Mouse (Mus musculus) midbrain, embryonic 11.5 days (tissue): ENCODE data around the gene Sort1. TPM values are rescaled to one million over a fixed set of nuclear protein-coding genes. Genes with fewer than 3 reads are reported as not detected.
A peak's percentile ranks its signal among the peaks of the same experiment; 100 is the strongest.

Source experiments
- ATAC-seq: fragments of 200-750 bp; cut with Nextera tagmentation; 2 replicates; pipeline ENCODE4 v1.8.0; 2017; ENCODE audit warnings: moderate TSS enrichment, moderate library complexity; ENCODE audit not compliant: low FRiP score
- DNase-seq: peaks from one replicate; pipeline ENCODE4 v3.0.0; 2015; ENCODE audit warnings: low spot score; ENCODE audit errors: missing footprints
- H3K27ac ChIP-seq: fragments of 300-500 bp; sonication (generic); 2 replicates; pipeline ENCODE4 v1.5.1; 2014; ENCODE audit warnings: low read depth, low read length
- H3K27me3 ChIP-seq: fragments of 300-500 bp; sonication (generic); 2 replicates; pipeline ENCODE4 v1.6.1; 2014; ENCODE audit warnings: mild to moderate bottlenecking, low read length, moderate library complexity, mixed read lengths; ENCODE audit not compliant: control insufficient read depth, insufficient read depth
- H3K36me3 ChIP-seq: fragments of 300-500 bp; sonication (generic); 2 replicates; pipeline ENCODE4 v1.6.1; 2014; ENCODE audit warnings: mild to moderate bottlenecking, low read length, moderate library complexity, mixed read lengths; ENCODE audit not compliant: control insufficient read depth, insufficient read depth
- H3K4me1 ChIP-seq: fragments of 300-500 bp; sonication (generic); 2 replicates; pipeline ENCODE4 v1.6.1; 2014; ENCODE audit warnings: low read length; ENCODE audit not compliant: control insufficient read depth, insufficient read depth
- H3K4me2 ChIP-seq: fragments of 300-500 bp; sonication (generic); 2 replicates; pipeline ENCODE4 v1.6.1; 2014; ENCODE audit warnings: mild to moderate bottlenecking, moderate library complexity
- H3K4me3 ChIP-seq: fragments of 300-500 bp; sonication (generic); 2 replicates; pipeline ENCODE4 v1.5.1; 2014; ENCODE audit warnings: low read depth, low read length
- H3K9ac ChIP-seq: fragments of 300-500 bp; sonication (generic); 2 replicates; pipeline ENCODE4 v1.6.1; 2014; ENCODE audit warnings: low read length
- H3K9me3 ChIP-seq: fragments of 300-500 bp; sonication (generic); 2 replicates; pipeline ENCODE4 v1.6.1; 2016; ENCODE audit warnings: low read length; ENCODE audit not compliant: control insufficient read depth
- WGBS: fragments of 180-500 bp; shearing (Covaris S2); extraction: QIAGEN DNeasy Blood & Tissue Kit; methylation state at CpG from one replicate; pipeline ENCODE4 v1.1.7; 2014; 5-methylcytosine and 5-hydroxymethylcytosine counted together
- polyA plus RNA-seq: library from polyadenylated mRNA; unstranded; fragments of >200 nt; fragmentation: Nextera tagmentation; extraction: Ambion mirVana; gene quantifications from 2 replicates; pipeline ENCODE4 v1.2.1, GENCODE M21; 2014

Gene Sort1
- polyA plus RNA-seq, 1 experiment from 2014 or later = 27.0 TPM

DNA sequence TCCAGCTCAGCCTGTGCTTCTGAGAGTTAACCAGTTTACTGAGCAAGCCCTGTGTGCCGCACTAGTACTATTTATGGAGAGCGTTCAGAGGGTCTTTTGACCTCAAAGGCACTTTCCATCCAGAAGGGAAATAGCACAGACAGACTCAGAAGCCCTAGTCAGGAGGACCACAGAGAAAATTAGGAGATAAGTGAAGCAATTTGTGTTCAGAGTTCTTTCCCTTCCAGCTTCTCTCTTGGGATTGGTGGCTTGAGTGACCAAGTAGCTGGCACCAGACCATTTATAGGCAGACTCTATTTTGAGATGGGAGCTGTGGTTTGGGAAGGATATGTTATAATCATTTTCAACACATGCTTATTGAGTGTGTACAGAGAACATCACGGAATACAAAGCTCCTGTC lies 22.5 kb downstream of the Sort1 start:
- Histone ChIP-seq H3K4me2 (no peak overlapping the region), H3K4me1 (peaks cover 6% of the 10 kb centered on the region), H3K36me3 (no peaks in the 10 kb centered on the region), H3K9me3 (no peaks in the 10 kb centered on the region), H3K27me3 (no peaks in the 10 kb centered on the region), H3K9ac (peak overlapping the region; percentile 5; the same call in 1 of the 2 replicates), H3K4me3 (no peak overlapping the region), H3K27ac (no peak overlapping the region)
- ATAC-seq = no peak
- no peak for DNase-seq
- WGBS = 87% methylated on average over 3 of the region's 3 CpGs

DNA sequence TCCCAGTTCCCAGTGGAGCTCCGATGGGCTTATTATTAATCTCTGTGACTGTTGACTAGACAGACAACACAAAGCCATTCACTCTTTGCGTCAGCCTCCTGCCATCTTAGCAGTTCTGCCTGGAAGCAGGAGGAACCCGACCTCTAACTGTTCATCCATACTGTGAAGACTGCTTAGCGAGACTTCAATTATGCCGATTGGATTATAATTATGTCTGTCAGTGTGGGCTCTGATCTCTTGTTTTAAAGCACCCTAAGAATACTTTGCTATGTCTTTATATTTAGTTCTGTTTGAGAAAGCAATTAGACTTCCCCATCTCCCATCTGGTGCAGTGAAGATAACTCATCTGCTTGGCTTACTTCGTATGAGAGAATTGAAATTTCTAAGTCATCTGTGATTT lies 23.6 kb downstream of the Sort1 start:
- no peak overlapping the region for H3K27ac ChIP-seq
- peak; percentile 21 for DNase-seq
- H3K4me2 ChIP-seq = no peak overlapping the region
- H3K36me3 ChIP-seq = no peaks in the 10 kb centered on the region
- H3K4me1 ChIP-seq = peaks cover 6% of the 10 kb centered on the region
- no peak overlapping the region for H3K9ac ChIP-seq
- no peak overlapping the region for H3K4me3 ChIP-seq
- WGBS = 69% methylated on average over 6 of the region's 6 CpGs
- H3K9me3 ChIP-seq = no peaks in the 10 kb centered on the region
- H3K27me3 ChIP-seq = no peaks in the 10 kb centered on the region
- ATAC-seq = no peak

DNA sequence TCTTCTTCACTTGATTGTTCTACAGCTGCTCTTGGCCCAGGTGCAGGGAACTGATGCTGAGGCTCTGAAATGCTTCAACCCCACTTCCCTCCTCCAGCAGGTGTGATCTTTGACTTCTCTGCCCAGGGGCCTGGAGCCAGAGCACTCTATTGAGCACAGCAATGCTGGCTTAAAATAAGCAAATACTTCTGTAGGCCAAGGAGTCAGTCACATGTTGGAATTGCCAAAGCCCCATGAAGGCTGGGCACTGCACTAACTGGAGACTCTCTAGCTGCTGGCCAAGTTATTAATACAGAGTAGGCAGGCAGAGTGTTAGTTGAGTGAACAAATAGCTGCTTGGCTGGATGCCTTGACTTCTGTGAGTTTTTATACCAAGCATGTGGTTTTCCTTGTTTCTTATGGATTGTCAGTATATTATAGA lies 27.0 kb downstream of the Sort1 start:
- no peak overlapping the region for H3K4me3 ChIP-seq
- no peak for ATAC-seq
- no peaks in the 10 kb centered on the region for H3K9me3 ChIP-seq
- H3K9ac ChIP-seq = no peak overlapping the region
- peaks cover 3% of the 10 kb centered on the region for H3K4me1 ChIP-seq
- H3K27ac ChIP-seq = no peak overlapping the region
- no peak overlapping the region for H3K4me2 ChIP-seq
- no peak for DNase-seq
- no peaks in the 10 kb centered on the region for H3K36me3 ChIP-seq
- no peaks in the 10 kb centered on the region for H3K27me3 ChIP-seq

DNA sequence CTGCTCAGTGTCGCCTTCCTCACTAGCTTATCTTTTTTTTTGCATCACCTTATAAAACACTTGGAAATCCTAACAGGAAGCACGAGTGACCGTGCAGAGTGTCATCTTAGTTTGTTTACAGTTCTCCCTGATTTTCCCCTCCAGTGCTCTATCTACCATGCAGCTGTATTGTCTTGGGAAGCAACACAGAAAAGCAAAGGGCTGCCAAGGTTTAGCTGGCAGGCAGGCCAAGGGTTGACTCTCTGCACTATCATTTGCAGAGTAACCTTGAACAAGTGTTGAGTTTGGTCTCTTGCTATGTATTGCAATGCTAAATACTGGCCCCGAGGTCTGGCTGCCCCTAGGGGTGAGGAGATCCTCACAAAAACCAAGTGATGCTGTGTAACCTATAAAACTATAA lies 27.8 kb downstream of the Sort1 start:
- Histone ChIP-seq H3K9me3 (no peaks in the 10 kb centered on the region), H3K9ac (no peak overlapping the region), H3K4me3 (no peak overlapping the region), H3K4me1 (no peaks in the 10 kb centered on the region; the same call in 1 of the 2 replicates), H3K27me3 (no peaks in the 10 kb centered on the region), H3K27ac (no peak overlapping the region), H3K36me3 (no peaks in the 10 kb centered on the region), H3K4me2 (no peak overlapping the region)
- ATAC-seq (no peak), DNase-seq (no peak)
- WGBS = 86% methylated on average over 4 of the region's 4 CpGs

DNA sequence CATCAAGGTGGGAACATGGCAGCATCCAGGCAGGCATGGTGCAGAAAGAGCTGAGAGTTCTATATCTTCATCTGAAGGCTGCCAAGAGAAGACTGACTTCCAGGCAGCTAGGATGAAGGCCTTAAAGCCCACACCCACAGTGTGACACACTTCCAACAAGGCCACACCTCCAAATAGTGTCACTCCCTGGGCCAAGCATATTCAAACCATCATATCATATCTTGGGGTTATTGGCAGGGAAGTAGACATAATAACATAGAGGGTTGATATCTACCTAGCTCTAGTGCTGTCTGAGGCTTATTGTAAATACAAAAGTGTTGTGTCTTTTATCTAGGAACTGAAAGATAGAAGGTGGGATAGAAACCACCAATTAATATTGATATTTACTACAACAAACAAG lies 28.5 kb downstream of the Sort1 start:
- Histone ChIP-seq H3K9ac (no peak overlapping the region), H3K9me3 (no peaks in the 10 kb centered on the region), H3K36me3 (no peaks in the 10 kb centered on the region), H3K27ac (no peak overlapping the region), H3K4me1 (no peaks in the 10 kb centered on the region; the same call in 1 of the 2 replicates), H3K4me3 (no peak overlapping the region), H3K27me3 (no peaks in the 10 kb centered on the region), H3K4me2 (no peak overlapping the region)
- DNase-seq = no peak
- ATAC-seq = no peak

DNA sequence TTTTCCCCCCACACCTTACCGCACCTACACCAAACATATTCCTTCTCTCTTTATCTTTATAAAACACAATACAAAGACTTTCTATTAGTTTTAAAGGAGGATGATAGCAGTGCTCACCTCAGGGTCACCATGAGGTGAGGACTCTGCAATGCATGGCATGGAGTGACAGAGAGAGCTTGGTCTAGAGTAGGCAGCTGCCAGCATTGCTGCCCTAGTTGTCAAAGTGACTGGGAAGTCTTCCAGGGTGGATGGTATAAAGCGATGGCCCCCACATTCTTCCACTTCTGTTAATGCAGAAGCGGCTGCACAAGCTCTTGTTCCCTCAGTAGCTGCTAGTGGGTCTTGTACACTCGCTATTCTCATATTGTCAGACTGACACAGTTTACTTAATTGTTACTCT lies 29.3 kb downstream of the Sort1 start:
- Histone ChIP-seq H3K4me1 (no peaks in the 10 kb centered on the region), H3K4me2 (no peak overlapping the region), H3K36me3 (no peaks in the 10 kb centered on the region), H3K9ac (no peak overlapping the region), H3K27ac (no peak overlapping the region), H3K4me3 (no peak overlapping the region), H3K27me3 (no peaks in the 10 kb centered on the region), H3K9me3 (no peaks in the 10 kb centered on the region)
- DNase-seq (no peak), ATAC-seq (no peak)
- 94% methylated on average over 4 of the region's 4 CpGs for WGBS

DNA sequence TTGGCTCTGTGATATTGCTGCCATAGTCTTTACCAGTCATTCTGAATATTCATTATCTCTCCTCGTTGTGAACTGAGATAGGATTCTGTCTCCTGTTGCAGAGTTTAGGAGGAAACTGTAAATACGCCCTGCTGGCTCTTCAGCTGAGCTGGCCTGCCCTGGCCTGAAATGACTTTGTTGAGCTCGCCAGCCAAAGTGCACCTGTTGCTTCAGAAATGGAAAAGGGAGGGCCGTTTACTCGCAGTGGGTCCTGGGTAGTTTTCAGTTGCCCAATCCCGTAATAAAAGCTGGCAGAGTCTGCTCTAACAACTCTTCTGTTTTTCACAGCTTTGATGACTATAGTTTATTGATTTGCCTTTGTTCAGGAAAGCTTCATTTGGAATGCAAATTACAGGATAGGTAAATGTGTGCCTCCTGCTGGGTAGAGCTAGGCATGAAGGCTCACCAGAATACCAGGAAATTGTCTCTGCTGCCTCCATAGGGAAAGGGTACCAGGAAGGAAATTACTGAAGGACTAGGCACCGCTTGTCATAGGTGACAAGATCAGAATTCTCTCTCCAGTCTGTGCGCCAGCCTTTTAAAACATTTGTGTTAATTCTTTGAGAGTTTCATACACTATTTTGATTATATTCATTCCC lies 30.3 kb downstream of the Sort1 start:
- Histone ChIP-seq H3K27me3 (no peaks in the 10 kb centered on the region), H3K9ac (no peak overlapping the region), H3K9me3 (no peaks in the 10 kb centered on the region), H3K36me3 (no peaks in the 10 kb centered on the region), H3K4me3 (no peak overlapping the region), H3K4me1 (no peaks in the 10 kb centered on the region), H3K4me2 (no peak overlapping the region), H3K27ac (no peak overlapping the region)
- no peak for ATAC-seq
- WGBS = 77% methylated on average over 8 of the region's 8 CpGs
- no peak for DNase-seq

DNA sequence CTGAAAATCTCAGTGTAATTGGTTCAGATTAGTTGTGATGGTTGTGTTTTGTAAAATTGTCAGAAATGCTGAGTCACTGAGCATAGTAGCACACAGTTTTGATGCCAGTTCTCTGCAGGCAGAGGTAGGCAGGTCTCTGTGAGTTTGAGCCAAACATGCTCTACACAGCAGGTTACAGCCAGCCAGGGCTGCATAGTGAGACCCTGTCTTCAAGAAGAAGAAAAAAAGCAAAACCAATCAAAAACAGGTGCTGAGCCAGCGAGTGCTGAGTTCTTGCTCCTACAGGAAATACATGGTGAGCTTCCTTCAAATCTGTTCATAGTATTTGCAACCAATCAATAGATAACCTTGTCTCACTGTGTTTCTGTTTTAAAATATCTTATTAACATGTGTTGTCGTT lies 34.6 kb downstream of the Sort1 start:
- WGBS = 55% methylated on average over 2 of the region's 2 CpGs
- no peaks in the 10 kb centered on the region for H3K27me3 ChIP-seq
- H3K9ac ChIP-seq = no peak overlapping the region
- no peak overlapping the region for H3K27ac ChIP-seq
- H3K4me3 ChIP-seq = no peak overlapping the region
- H3K4me1 ChIP-seq = no peaks in the 10 kb centered on the region
- H3K36me3 ChIP-seq = no peaks in the 10 kb centered on the region
- no peak for DNase-seq
- no peaks in the 10 kb centered on the region for H3K9me3 ChIP-seq
- H3K4me2 ChIP-seq = no peak overlapping the region
- no peak for ATAC-seq

DNA sequence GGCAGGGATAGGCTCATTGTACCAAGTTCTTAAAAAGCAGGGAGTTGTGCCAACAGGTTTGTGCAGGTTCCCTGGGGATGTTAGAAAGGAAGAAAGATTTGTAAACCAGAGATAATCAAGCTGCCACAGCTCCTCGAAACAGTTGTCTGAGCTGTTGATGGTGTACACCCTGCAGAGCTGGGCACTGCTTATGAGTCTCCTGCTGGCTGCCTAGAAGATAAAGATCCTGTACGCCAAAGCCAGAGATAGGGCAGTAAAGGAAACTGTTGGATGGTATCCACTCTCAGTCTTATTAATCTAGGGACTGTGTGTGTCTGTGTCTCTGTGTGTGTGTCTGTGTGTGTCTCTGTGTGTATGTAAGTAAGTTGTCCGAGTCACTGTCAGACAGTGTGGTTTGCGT lies 37.8 kb downstream of the Sort1 start:
- no peak overlapping the region for H3K4me3 ChIP-seq
- no peak for DNase-seq
- H3K36me3 ChIP-seq = no peaks in the 10 kb centered on the region
- no peak overlapping the region for H3K9ac ChIP-seq
- no peak for ATAC-seq
- H3K27me3 ChIP-seq = no peaks in the 10 kb centered on the region
- H3K4me1 ChIP-seq = no peaks in the 10 kb centered on the region
- H3K27ac ChIP-seq = no peak overlapping the region
- no peak overlapping the region for H3K4me2 ChIP-seq
- no peaks in the 10 kb centered on the region for H3K9me3 ChIP-seq
- WGBS = 84% methylated on average over 4 of the region's 4 CpGs
